Mouse (Mus musculus) gastrocnemius, adult 8-10 months (tissue): ENCODE results near the gene Plekhm2. TPM values are rescaled to one million over a fixed set of nuclear protein-coding genes. Genes with fewer than 3 reads are reported as not detected.
A peak's percentile ranks its signal among the peaks of the same experiment; 100 is the strongest.

Experiments
- DNase-seq, 2 experiments: peaks; one replicate each; pipeline ENCODE4 v3.0.0; 2022; ENCODE audit warnings: low spot score in 2 of 2
- total RNA-seq, 4 experiments: library from RNA; stranded (reverse); gene quantifications; 2 replicates each; pipeline ENCODE4 v1.2.4; 2022

Plekhm2 gene
- total RNA-seq, 4 experiments from 2014 or later: 25.0 to 32.5 (median 30.2) TPM

- no peak for DNase-seq
Observed at GRCm38 (mm10) chr4:141632111-141632873, 32.4 kb downstream of the Plekhm2 start.

GRCm38 (mm10) chr4:141631250-141631649, 33.4 kb downstream of the Plekhm2 start:
- no peak for DNase-seq

- no peak for DNase-seq
Observed at GRCm38 (mm10) chr4:141630021-141630420, 34.7 kb downstream of the Plekhm2 start.

- no peak for DNase-seq
Observed at GRCm38 (mm10) chr4:141628661-141629060, 36.0 kb downstream of the Plekhm2 start.

- DNase-seq: no peak
Observed at GRCm38 (mm10) chr4:141627502-141627901, 37.2 kb downstream of the Plekhm2 start.

GRCm38 (mm10) chr4:141625774-141626550, 38.7 kb downstream of the Plekhm2 start:
- DNase-seq: no peak

GRCm38 (mm10) chr4:141624983-141625773, 39.5 kb downstream of the Plekhm2 start:
- no peak for DNase-seq

DNA sequence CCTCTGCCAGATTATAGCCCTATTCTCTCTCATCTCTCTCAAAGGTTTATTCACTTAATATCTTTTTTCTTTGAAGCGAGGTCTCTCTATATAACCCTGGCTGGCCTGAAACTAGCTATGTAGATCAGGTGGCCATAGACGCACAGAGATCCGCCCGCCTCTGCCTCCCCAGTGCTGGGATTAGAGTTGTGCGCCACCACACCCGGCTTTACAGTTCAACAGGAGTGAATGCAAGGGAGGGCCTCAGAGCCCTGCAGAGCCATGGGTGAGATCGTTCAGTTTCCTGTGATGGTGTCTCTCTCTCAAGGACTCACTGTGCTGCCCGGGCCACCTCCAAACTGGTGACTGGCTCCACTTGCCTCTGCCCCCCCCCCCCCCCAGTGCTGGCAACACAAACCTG, 40.6 kb downstream of the Plekhm2 start:
- DNase-seq: no peak

GRCm38 (mm10) chr4:141623666-141624065, 41.0 kb downstream of the Plekhm2 start, which contains the start of gene Slc25a34:
Gene Slc25a34, minus strand, starts transcription at chr4:141623821.
- peak; percentile 35 to 75 for DNase-seq

GRCm38 (mm10) chr4:141623037-141623436, 41.7 kb downstream of the Plekhm2 start:
- no peak for DNase-seq

DNA sequence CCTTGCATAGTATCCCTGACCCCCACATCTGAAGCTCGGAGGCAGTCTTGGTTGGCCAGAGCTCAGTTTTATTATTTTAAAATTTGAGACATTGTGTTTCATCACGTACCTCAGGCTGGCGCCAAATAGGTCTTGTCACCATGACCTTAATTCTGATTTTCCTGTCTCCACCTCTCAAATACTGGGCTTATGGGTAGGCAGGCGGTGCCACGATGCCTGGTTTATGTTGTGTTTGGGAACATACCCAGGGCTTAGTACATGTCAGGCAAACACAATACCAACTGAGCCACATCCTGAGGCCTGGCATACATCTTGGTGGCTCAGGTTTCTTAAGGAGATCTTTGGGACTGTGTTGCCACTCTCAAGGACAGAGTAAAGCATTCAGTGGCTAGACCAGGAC, 42.1 kb downstream of the Plekhm2 start:
- no peak for DNase-seq

GRCm38 (mm10) chr4:141622091-141622490, 42.6 kb downstream of the Plekhm2 start:
- DNase-seq: no peak

DNA sequence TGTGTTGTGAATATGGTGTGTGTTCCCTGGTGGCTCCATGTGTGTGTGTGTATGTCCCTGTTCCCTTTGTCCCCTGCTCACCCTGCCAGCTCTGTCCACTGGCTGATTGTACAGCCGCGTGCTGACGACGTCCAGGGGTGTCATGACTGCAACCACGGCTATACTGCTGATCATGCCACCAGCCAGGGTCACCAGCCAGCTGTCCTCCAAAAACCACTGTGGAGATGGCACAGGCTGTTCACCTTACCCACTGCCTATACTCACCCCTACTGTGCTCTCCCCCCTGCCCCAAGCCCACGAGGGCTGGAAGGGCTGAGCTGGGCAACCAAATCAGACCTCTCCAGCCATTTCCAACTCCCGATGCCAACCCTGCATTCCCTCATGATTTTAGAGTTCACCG, 43.4 kb downstream of the Plekhm2 start:
- DNase-seq: no peak

GRCm38 (mm10) chr4:141619299-141619883, 45.3 kb downstream of the Plekhm2 start:
- DNase-seq: no peak

- DNase-seq: no peak
Observed at GRCm38 (mm10) chr4:141618565-141619243, 46.0 kb downstream of the Plekhm2 start, which contains the start of gene Tmem82. Gene Tmem82, minus strand, starts transcription at chr4:141618633.

GRCm38 (mm10) chr4:141617863-141618564, 46.7 kb downstream of the Plekhm2 start:
- DNase-seq: no peak

GRCm38 (mm10) chr4:141617299-141617698, 47.4 kb downstream of the Plekhm2 start:
- peak; percentile 39 to 56 for DNase-seq

GRCm38 (mm10) chr4:141616811-141617210, 47.9 kb downstream of the Plekhm2 start:
- DNase-seq: no peak

GRCm38 (mm10) chr4:141614946-141615345, 49.8 kb downstream of the Plekhm2 start:
- DNase-seq: no peak

DNA sequence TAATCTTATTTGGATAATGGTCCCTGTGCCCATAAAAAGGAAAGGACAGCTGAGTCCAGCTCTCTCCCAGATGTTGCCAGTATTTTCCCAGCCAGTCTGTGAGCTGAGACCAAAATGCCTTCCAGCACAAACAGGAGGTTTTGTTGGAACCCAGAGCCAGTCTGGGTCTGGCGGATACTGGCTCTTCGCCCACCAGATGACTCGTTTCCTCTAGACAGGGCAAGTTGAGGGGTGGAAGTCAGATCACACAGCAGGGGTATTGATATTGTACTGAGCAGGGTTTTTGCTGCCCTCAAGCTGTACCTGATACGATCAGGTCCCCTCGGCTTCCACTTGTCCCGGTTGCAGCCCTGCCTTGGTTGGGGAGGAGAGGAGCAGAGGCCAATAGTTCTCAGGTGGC, 55.2 kb downstream of the Plekhm2 start:
- DNase-seq: no peak
